Mouse (Mus musculus) erythroblast, embryonic 14.5 days (primary cell): ENCODE measurements around the gene 6430548M08Rik.

Experiments used
- GATA1 ChIP-seq: IDR thresholded peaks from 2 replicates; pipeline ENCODE4 v1.6.1; 2012; ENCODE audit warnings: low read length, inconsistent platforms, mixed read lengths
- TAL1 ChIP-seq: IDR thresholded peaks from 3 replicates; pipeline ENCODE4 v1.6.1; 2012; ENCODE audit warnings: low read length, inconsistent platforms, mixed read lengths

GRCm38 (mm10) chr8:120136618-120137017, 22.7 kb downstream of the 6430548M08Rik start:
- no peak for TF ChIP-seq TAL1
- no peak for TF ChIP-seq GATA1
